Mouse (Mus musculus) Muller cell, postnatal 12 days (primary cell): ENCODE data around the gene Morc3.
A peak's percentile ranks its signal among the peaks of the same experiment; 100 is the strongest.

ENCODE experiments used
- DNase-seq: peaks from one replicate; pipeline ENCODE4 v3.0.0-alpha.2; 2015; ENCODE audit errors: inconsistent ontology term

Gene Morc3

GRCm38 (mm10) chr16:93884086-93884721 is 52.3 kb downstream of the Morc3 start:
- DNase-seq = peak; percentile 43

DNA sequence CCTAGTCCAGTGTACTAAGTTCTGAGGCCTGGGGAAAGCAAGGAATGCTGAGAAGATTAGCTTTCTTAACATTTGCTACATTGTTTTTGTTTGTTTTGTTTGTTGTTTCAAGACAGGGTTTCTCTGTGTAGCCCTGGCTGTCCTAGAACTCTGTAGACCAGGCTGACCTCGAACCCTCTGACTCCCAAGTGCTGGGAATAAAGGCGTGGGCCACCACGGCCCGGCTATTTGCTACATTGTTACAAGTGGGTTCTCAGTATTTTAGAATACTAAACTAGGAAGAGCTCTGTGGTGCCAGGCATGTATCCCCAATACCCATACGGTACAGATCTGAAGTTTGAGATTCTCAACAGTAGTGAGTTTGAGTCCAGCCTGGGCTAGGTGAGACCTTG is 52.8 kb downstream of the Morc3 start:
- no peak for DNase-seq

GRCm38 (mm10) chr16:93888481-93888880 is 56.6 kb downstream of the Morc3 start:
- DNase-seq = no peak

DNA sequence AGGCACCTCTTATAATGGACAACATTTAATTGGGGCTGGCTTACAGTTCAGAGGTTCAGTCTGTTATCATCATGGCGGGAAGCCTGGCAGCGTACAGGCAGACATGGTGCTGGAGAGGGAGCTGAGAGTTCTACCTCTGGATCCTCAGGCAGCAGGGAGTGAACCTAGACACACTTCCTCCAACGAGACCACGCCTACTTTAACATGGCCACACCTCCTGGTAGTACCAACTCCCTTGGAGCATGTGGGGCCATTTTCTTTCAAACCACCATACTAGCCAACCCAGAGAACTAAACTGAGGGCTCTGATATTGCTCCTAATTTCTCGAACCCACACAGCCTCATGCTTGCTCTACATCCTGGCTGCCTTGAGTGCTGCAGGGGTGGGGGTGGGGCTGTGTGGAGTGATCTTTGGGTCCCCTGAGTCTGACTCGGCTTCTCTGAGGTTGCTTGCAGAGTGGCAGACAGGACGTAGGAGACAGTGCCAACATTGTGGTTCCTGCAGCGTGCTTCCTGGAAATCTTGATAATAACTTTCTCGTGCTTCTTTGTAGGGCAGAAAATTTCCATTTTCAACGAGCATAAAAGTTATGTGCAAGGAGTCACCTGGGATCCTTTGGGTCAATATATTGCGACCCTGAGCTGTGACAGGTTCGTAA is 59.2 kb downstream of the Morc3 start:
- DNase-seq = no peak

- DNase-seq = no peak
Observed at GRCm38 (mm10) chr16:93893285-93893684, 61.4 kb downstream of the Morc3 start.

DNA sequence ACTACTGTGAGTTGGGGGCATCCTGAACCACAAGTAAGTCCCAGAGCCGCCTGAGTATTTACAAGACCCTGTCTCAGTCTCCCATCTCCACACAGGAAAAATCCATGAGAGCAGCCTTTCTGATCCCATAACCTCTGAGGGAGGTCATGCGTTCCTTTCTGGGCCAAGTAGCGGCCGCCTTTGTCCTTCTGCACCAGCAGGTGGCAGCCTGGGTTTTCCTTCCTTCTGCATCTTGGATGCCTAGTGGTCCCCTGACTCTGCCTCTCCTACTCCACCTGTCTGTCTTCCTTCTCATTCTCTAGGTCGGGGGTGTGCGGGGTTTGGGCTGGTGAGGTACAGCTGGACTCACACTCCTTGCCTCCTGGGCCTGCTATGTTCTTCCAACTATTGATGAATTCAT is 71.1 kb downstream of the Morc3 start:
- DNase-seq = no peak

GRCm38 (mm10) chr16:93906156-93907014 is 74.5 kb downstream of the Morc3 start:
- DNase-seq = peak; percentile 32

GRCm38 (mm10) chr16:93907761-93908160 is 75.8 kb downstream of the Morc3 start:
- no peak for DNase-seq

GRCm38 (mm10) chr16:93908196-93908595 is 76.3 kb downstream of the Morc3 start:
- no peak for DNase-seq

GRCm38 (mm10) chr16:93909936-93910335 is 78.0 kb downstream of the Morc3 start:
- no peak for DNase-seq

- no peak for DNase-seq
Observed at GRCm38 (mm10) chr16:93910735-93911665, 79.1 kb downstream of the Morc3 start.

- peak; percentile 68 for DNase-seq
Observed at GRCm38 (mm10) chr16:93912158-93912557, 80.2 kb downstream of the Morc3 start.

GRCm38 (mm10) chr16:93912808-93913207 is 80.9 kb downstream of the Morc3 start:
- no peak for DNase-seq

DNA sequence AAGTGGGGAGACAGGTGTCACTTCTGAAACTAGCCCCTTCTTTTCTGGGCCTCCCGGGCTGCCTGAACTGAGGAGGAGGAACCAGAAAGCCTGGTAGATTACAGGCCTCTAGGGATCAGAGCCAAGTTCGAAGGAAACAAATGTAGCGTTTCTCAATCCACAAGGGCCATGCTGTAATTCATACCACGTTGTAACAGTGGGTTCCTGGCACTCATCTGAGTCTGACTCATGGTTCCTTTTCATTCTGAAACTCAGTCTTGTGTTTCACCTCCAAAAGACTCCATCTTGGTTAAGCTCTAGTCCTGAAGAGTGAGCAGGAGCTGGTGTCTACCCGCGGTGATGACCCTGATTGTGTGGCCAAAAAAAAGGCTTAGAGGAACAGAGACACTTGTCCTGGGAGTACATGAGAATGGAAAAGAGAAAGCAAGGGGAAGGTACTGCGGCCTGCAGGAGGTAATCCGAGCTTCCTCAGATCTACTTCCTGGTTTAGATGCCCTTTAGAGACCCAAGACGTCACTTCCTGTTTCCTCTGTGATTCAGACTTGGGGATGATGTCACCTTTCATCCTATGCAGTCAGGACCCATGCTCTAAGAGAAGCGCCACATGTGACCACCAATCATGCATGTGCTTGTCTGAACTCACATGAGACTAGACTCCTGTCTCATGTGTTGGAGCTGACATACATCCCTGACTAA is 82.1 kb downstream of the Morc3 start:
- peak; percentile 78 for DNase-seq

GRCm38 (mm10) chr16:93915338-93915849 is 83.5 kb downstream of the Morc3 start:
- no peak for DNase-seq

DNA sequence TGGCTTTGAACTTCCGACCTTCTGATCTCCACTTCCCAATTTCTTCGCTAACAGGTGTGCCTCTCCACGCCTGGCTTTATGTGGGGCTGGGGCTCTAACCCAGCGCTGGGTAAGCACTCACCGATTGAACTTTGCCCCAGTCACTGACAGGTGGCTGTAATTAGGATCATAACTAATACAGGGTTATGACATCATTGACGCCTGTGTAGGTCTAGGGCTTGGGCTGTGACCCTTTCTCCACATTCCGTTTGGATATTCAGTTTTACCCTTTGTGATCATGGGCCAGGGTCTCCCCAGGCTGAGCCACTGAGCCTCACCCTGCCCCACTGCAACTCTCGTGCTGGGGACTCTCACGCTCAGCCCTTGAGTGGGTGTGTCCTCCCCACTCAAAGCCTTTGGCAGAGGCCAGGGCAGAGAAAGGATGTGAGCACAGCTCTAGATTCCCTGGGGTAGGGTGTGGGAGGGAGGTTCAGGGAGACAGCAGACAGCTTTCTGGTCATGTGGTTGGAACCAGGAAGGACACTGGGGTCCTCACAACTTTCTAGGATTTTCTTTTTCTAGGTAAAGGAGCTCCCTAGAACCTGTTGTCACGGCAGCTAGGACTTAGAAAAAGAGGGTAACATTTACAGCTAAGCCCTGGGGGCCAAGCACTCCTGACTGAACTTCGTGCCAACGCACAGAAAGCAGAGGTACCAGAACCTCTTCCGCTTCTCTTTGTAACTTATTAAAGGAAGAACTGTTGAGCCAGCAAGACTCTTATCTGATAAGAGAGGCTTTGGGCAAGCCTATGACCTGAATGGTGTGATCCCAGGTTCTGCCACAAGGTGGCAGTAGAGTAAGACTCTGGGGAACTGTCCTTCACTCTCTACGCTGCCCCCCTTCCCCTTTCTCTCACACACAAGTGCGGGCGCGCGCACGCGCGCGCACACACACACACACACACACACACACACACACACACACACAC is 86.1 kb downstream of the Morc3 start:
- peak; percentile 62 for DNase-seq

- no peak for DNase-seq
Observed at GRCm38 (mm10) chr16:93918679-93919060, 86.7 kb downstream of the Morc3 start.

DNA sequence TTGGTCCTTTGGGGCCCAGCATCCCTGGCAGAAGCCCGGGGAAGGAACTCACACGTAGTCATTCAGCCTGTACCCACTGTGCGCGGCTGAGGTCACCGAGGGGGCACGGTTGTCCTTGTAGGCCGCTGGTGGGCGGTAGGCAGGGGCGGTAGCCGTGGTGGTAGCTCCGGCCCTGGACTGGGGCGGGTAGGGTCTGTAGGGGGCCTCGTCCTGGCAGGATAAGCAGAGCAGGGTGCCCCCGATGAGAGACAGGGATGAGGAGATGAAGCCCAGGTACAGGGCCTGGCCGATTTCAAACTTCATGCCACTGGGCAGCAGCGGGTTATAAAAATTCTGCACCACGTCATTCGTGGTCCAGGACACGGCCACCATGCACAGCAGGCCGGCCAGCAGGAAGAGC is 87.3 kb downstream of the Morc3 start:
- no peak for DNase-seq

DNA sequence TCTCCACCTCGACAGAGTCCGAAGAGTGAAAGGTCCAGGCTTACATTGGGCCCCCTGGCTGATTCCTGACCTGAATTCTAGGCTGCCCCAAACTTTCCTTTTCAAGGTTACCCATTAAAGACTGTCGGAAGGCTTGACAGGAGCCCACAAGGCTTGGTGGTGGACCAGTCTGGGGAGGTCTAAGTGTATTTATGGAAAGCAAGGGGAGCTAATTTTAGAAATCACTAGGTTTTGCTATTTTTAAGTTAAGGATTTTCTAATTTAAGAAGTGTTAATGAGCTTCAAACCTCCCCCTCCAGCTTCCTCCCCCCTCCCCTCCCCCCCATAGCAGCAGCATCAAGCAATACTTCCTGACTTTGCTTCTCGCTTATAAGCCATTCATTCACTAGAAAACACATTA is 88.8 kb downstream of the Morc3 start:
- no peak for DNase-seq
